Mouse (Mus musculus) hindbrain, embryonic 16.5 days (tissue): ENCODE results near the gene Slc25a41. TPM values are rescaled to one million over a fixed set of nuclear protein-coding genes. Genes with fewer than 3 reads are reported as not detected.
"Not testable (repeated sequence)": the region's sequence is repeated elsewhere in the genome, so short reads cannot be mapped to it uniquely, and the experiment has no call there.

Experiments
- ATAC-seq: fragments of 200-750 bp; cut with Nextera tagmentation; 2 replicates; pipeline ENCODE4 v1.8.0; 2017; ENCODE audit warnings: moderate TSS enrichment, moderate library complexity
- H3K27ac ChIP-seq: fragments of 300-500 bp; sonication (generic); 2 replicates; pipeline ENCODE4 v1.5.1; 2014; ENCODE audit warnings: low read depth, mild to moderate bottlenecking, control low read depth, low read length, moderate library complexity
- H3K27me3 ChIP-seq: fragments of 300-500 bp; sonication (generic); replicated peaks from 2 replicates; pipeline ENCODE4 v1.6.1; 2014; ENCODE audit warnings: low read length; ENCODE audit not compliant: control insufficient read depth, insufficient read depth
- H3K36me3 ChIP-seq: fragments of 300-500 bp; sonication (generic); 2 replicates; pipeline ENCODE4 v1.6.1; 2014; ENCODE audit warnings: mild to moderate bottlenecking, low read length, moderate library complexity, mixed read lengths; ENCODE audit not compliant: control insufficient read depth, insufficient read depth
- H3K4me1 ChIP-seq: fragments of 300-500 bp; sonication (generic); 2 replicates; pipeline ENCODE4 v1.6.1; 2014; ENCODE audit warnings: low read depth, low read length; ENCODE audit not compliant: control insufficient read depth, insufficient read depth
- H3K4me2 ChIP-seq: fragments of 300-500 bp; sonication (generic); 2 replicates; pipeline ENCODE4 v1.6.1; 2014; ENCODE audit warnings: mild to moderate bottlenecking, low read length, control low read depth, moderate library complexity
- H3K4me3 ChIP-seq: fragments of 300-500 bp; sonication (generic); 2 replicates; pipeline ENCODE4 v1.5.1; 2014; ENCODE audit warnings: mild to moderate bottlenecking, low read length, control low read depth, moderate library complexity
- H3K9ac ChIP-seq: fragments of 300-500 bp; sonication (generic); 2 replicates; pipeline ENCODE4 v1.6.1; 2014; ENCODE audit warnings: low read depth, mild to moderate bottlenecking, control low read depth, low read length, moderate library complexity
- H3K9me3 ChIP-seq: fragments of 300-500 bp; sonication (generic); 2 replicates; pipeline ENCODE4 v1.6.1; 2014; ENCODE audit warnings: mild to moderate bottlenecking, low read length, moderate library complexity; ENCODE audit not compliant: control insufficient read depth
- WGBS: fragments of 180-500 bp; shearing (Covaris S2); extraction: QIAGEN DNeasy Blood & Tissue Kit; methylation state at CpG from one replicate; pipeline ENCODE4 v1.1.7; 2014; 5-methylcytosine and 5-hydroxymethylcytosine counted together
- polyA plus RNA-seq: library from polyadenylated mRNA; unstranded; fragments of >200 nt; fragmentation: Nextera tagmentation; extraction: Ambion mirVana; gene quantifications from 2 replicates; pipeline ENCODE4 v1.2.1, GENCODE M21; 2015

Gene Slc25a41
- polyA plus RNA-seq, 1 experiment from 2014 or later, result not detected

- Histone ChIP-seq H3K36me3 (peaks cover 16% of the 10 kb centered on the region), H3K4me2 (peak within 1 kb of the TSS; percentile 66), H3K4me3 (peak within 1 kb of the TSS; percentile 85), H3K9me3 (no peaks in the 10 kb centered on the region), H3K27me3 (peaks cover 20% of the 10 kb centered on the region), H3K4me1 (peaks cover 24% of the 10 kb centered on the region), H3K9ac (peak within 1 kb of the TSS; percentile 87), H3K27ac (peak within 1 kb of the TSS; percentile 79)
- WGBS, result under 1% methylated on average over 15 of the region's 22 CpGs
- peak; percentile 5 for ATAC-seq
Observed at GRCm38 (mm10) chr17:57058891-57059485, 17.5 kb upstream of the Slc25a41 start, which contains the start of gene Crb3. Gene Crb3 (plus strand): TSS chr17:57059105.

DNA sequence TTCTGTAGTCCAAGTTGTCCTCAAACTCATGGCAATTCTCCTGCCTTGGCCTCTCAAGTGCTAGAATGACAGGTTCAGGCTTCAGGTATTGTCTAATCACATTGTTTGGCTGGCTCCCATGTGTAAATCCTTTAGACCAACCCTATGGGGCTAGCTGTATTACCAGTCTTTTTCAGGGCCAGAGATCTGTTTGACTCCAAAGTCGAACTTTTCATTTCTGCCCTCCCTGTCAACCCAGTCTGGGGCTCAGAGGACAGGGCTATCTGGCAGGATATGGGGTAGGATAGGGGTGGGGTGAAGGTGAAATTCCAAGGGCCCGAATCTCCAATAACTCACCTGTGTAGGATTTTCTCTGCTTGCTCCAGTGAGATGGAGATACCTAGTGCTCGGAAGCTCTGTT lies 14.8 kb upstream of the Slc25a41 start:
- ATAC-seq, result no peak
- Histone ChIP-seq H3K9ac (no peak overlapping the region), H3K4me3 (no peak overlapping the region), H3K9me3 (no peaks in the 10 kb centered on the region), H3K27me3 (peaks cover 2% of the 10 kb centered on the region; the same call in 1 of the 2 replicates), H3K4me1 (peaks cover 14% of the 10 kb centered on the region), H3K4me2 (no peak overlapping the region), H3K36me3 (peaks cover 33% of the 10 kb centered on the region), H3K27ac (no peak overlapping the region)
- 83% methylated on average over 3 of the region's 3 CpGs for WGBS

DNA sequence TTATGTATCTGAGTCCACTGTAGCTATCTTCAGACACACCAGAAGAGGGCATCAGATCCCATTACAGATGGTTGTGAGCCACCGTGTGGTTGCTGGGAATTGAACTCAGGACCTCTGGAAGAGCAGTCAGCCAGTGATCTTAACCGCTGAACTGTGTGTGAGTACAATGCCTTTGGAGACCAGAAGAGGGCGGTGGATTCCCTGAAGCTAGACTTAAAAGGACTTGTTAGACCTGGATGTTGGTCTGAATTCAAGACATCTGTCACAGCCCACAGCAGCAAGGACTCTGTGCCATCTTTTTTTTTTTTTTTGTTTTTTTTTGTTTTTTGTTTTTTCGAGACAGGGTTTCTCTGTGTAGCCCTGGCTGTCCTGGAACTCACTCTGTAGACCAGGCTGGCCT lies 10.2 kb upstream of the Slc25a41 start:
- H3K27ac ChIP-seq, H3K27me3 ChIP-seq, H3K4me2 ChIP-seq, ATAC-seq, H3K4me1 ChIP-seq, H3K4me3 ChIP-seq, H3K9me3 ChIP-seq, H3K9ac ChIP-seq: not testable (repeated sequence)
- H3K36me3 ChIP-seq, result peaks cover 43% of the 10 kb centered on the region
- WGBS, result 91% methylated on average over 4 of the region's 4 CpGs

GRCm38 (mm10) chr17:57048816-57049215 lies 7.4 kb upstream of the Slc25a41 start:
- Histone ChIP-seq H3K4me3 (no peak overlapping the region), H3K36me3 (peaks cover 41% of the 10 kb centered on the region), H3K9ac (no peak overlapping the region), H3K27ac (no peak overlapping the region), H3K4me2 (no peak overlapping the region), H3K4me1 (no peaks in the 10 kb centered on the region), H3K27me3 (no peaks in the 10 kb centered on the region), H3K9me3 (no peaks in the 10 kb centered on the region)
- no peak for ATAC-seq
- 97% methylated on average over 3 of the region's 3 CpGs for WGBS

GRCm38 (mm10) chr17:57047406-57047805 lies 6.0 kb upstream of the Slc25a41 start:
- Histone ChIP-seq H3K4me3 (no peak overlapping the region), H3K27ac (no peak overlapping the region), H3K36me3 (peaks cover 29% of the 10 kb centered on the region), H3K9me3 (no peaks in the 10 kb centered on the region), H3K4me1 (no peaks in the 10 kb centered on the region), H3K9ac (no peak overlapping the region), H3K27me3 (no peaks in the 10 kb centered on the region), H3K4me2 (no peak overlapping the region)
- no peak for ATAC-seq
- 38% methylated on average over 5 of the region's 5 CpGs for WGBS

DNA sequence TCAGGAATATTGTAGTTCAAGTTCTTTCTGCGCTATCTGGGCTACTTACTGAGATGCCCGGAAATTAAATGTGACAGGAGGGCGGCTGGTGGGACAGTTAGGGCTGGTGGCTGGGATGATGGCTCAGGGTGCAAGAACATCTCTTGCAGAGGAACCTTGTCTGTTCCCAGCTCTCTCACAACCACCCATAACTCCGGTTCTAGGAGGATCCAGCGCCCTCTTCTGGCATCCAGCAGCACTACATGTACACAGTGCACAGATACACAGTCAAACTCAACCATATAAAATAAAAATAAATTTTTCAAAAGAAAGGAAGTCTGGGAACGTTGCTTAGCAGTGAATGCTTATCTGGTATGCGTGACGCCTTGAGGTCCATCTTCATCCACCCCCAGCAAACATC lies 2.5 kb downstream of the Slc25a41 start:
- 44% methylated on average over 8 of the region's 8 CpGs for WGBS
- no peaks in the 10 kb centered on the region for H3K9me3 ChIP-seq
- H3K4me2 ChIP-seq, result no peak overlapping the region
- no peak for ATAC-seq
- no peak overlapping the region for H3K4me3 ChIP-seq
- no peaks in the 10 kb centered on the region for H3K36me3 ChIP-seq
- no peaks in the 10 kb centered on the region for H3K4me1 ChIP-seq
- peaks cover 6% of the 10 kb centered on the region; the same call in 1 of the 2 replicates for H3K27me3 ChIP-seq
- no peak overlapping the region for H3K27ac ChIP-seq
- no peak overlapping the region for H3K9ac ChIP-seq

- no peak overlapping the region for H3K27ac ChIP-seq
- H3K9me3 ChIP-seq, result no peaks in the 10 kb centered on the region
- H3K4me1 ChIP-seq, result peaks cover 19% of the 10 kb centered on the region
- peaks cover 3% of the 10 kb centered on the region; the same call in 1 of the 2 replicates for H3K36me3 ChIP-seq
- H3K27me3 ChIP-seq, result no peaks in the 10 kb centered on the region
- 90% methylated on average over 4 of the region's 4 CpGs for WGBS
- no peak for ATAC-seq
- no peak overlapping the region for H3K4me3 ChIP-seq
- no peak overlapping the region for H3K9ac ChIP-seq
- peak overlapping the region; percentile 64; the same call in 1 of the 2 replicates for H3K4me2 ChIP-seq
Observed at GRCm38 (mm10) chr17:57032854-57033253, 8.6 kb downstream of the Slc25a41 start.

DNA sequence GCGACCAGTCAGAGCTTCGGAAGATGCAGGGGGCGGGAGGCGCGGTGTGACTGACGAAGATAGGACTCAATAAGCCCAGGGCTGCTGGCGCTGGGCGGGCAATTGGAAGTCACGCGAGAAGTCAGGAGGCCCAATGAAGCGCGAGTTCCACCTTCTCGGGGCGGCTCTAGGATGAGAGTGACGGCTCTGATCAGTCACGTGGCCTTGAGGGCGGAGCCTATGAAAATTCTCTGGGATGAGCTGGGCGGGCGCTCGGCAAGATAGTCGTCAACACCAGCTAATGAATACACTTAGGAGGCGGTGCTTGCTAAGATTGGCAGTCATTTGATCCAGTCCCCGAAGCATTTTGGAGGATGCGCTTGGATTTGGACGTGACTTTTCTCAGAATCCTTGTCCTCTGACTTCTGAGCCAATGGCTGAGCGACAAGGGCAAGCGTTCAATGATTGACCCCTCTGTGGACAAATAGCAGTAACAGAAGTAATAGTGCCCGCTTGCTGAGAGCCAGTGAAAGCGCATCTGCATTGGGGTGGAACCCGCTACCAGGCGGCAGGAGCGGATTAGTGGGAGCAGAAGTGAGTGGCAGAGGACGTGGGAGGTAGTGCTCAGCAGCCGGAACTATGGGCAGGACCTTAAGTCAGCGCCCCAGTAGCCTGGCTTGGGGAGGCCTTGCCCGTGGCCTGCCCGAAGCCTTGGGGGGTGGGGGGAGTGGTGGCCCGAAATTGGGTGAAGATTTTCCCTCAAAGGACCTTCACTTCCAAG lies 9.6 kb downstream of the Slc25a41 start:
- under 1% methylated on average over 34 of the region's 38 CpGs for WGBS
- H3K9me3 ChIP-seq, result no peaks in the 10 kb centered on the region
- H3K9ac ChIP-seq, result peak overlapping the region; percentile 58
- ATAC-seq, result peak; percentile 98
- H3K4me2 ChIP-seq, result peak overlapping the region; percentile 64
- H3K4me3 ChIP-seq, result peak overlapping the region; percentile 46
- no peaks in the 10 kb centered on the region for H3K27me3 ChIP-seq
- peak overlapping the region; percentile 83 for H3K27ac ChIP-seq
- H3K36me3 ChIP-seq, result peaks cover 9% of the 10 kb centered on the region; the same call in 1 of the 2 replicates
- H3K4me1 ChIP-seq, result peaks cover 19% of the 10 kb centered on the region

DNA sequence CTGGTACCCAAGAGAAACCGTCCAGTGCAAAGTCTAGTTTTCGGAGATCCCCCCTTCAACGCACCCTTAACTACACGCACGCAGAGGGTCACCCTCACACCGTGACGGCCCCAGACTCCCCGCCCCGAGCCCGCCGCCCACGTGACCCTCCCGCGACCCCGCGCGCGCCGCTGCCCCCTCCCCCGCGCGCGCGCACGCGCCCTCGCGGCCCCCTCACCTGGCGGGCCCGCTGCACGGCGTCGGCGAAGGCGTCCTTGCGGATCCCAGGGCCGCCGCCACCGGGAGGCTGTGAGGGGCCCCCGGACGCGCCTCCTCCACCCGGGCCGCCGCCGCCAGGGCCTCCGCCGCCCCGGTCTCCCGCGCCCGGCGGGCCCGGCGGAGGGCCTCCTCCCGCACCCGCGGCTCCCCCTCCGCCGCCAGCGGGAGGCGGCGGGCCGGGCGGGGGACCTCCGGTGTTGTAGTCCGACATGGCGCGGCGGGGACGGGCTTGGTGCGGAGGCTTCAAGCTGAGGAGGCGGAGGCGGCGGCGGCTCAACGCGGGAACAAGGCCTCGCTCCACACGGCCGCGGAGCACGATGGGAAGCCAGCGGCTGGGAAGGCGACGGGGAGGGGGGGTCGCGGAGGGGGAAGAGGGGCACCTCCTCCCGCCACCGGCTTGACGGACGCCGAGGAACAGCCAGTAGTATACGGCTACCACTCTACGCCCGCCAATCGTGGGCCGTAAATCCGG lies 10.4 kb downstream of the Slc25a41 start, which contains the start of gene Khsrp:
Gene Khsrp (minus strand): TSS at position 592 of the 730 bp plus-strand sequence.
- H3K27ac ChIP-seq, result peak within 1 kb of the TSS; percentile 97
- peak within 1 kb of the TSS; percentile 99 for H3K9ac ChIP-seq
- ATAC-seq, result no peak
- peaks cover 14% of the 10 kb centered on the region; the same call in 1 of the 2 replicates for H3K36me3 ChIP-seq
- H3K9me3 ChIP-seq, result no peaks in the 10 kb centered on the region
- H3K27me3 ChIP-seq, result no peaks in the 10 kb centered on the region
- H3K4me2 ChIP-seq, result peak within 1 kb of the TSS; percentile 91
- H3K4me3 ChIP-seq, result peak within 1 kb of the TSS; percentile 97
- H3K4me1 ChIP-seq, result peaks cover 19% of the 10 kb centered on the region
- WGBS, result under 1% methylated on average over 68 of the region's 99 CpGs
